Mouse (Mus musculus): Measurements from ENCODE around the gene Fbxo3. TPM values are rescaled to one million over a fixed set of nuclear protein-coding genes. Genes with fewer than 3 reads are reported as not detected.

Fbxo3 gene
- polyA plus RNA-seq (2015; fragmentation: Illumina TruSeq; extraction: RNeasy Lipid Tissue Mini Kit (QIAGEN cat#74804); ENCODE audit: low read depth, low replicate concordance) = 65.7 TPM

DNA sequence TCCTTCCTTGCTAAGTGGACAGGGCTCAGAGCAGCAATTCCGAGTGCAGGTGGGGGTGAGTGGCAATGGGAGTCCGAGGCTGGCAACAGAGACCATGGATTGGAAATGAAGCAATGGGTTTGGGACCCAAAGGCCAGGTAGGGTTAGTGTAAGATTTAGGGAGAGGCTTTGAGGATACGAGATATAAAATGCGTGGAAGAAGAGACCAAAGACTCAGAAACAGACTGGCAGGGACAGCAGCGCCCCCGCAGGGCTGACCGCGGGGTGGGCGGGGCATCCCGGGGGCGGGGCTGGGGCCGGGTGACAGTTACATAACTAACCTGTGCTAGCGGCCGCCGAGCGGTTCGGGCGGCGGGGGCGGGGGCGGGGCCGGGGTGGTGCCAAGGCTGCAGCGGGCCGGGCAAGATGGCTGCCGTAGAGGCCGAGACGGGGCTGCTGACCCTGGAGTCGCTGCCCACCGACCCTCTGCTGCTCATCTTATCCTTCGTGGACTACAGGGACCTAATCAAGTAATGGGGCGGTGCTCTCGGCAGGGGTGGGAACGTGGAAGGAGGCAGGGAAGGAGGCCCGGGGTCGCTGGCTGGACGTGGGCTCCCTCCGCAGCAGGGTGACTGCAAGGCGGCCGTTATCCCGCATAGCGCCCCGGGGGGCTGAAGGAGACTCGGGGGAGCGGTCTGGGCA is at the start of gene Fbxo3:
Gene Fbxo3 (plus strand): TSS at position 264 of the 681 bp plus-strand sequence.

DNA sequence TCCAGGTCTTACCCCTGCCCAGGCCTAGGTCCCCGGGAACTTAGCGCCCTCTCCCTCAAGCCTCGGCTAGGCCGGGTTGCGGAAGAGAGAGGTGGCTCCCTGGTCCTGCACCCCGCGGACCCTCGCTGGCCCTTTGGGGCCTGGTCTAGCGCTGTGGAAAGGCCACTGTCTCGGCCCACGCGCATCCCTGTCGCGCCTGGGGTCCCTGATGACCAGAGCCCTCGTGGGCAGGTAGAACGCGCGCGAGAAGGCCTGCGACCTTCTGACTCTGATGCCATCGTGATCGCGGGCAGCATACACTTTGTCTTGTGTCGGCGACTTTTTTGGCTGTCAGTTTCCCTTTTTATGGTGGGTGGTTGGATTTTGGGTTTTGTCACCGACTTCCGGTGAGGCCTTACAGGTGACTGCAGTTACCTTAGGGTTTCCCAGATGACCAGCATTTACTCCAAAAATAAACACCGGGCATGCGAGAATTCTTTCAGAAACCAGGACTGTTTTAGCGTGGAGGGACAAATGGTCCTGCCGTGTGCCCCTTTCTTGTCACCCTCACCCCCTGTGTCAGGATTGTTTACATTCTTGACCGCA is 710 bp downstream of the Fbxo3 start, which contains the start of gene 4931422A03Rik:
Gene 4931422A03Rik (minus strand): TSS at position 223 of the 585 bp plus-strand sequence.

GRCm38 (mm10) chr2:104065526-104065925 is 38.0 kb downstream of the Fbxo3 start, which contains the start of gene Gm10912:
Gene Gm10912 (plus strand): TSS chr2:104065826.

GRCm38 (mm10) chr2:104068450-104068849 is 40.9 kb downstream of the Fbxo3 start, which contains the start of gene Gm10799:
Gene Gm10799 (minus strand): TSS chr2:104068550.

GRCm38 (mm10) chr2:104069704-104070185 is 42.2 kb downstream of the Fbxo3 start, which contains the start of gene Cd59b:
Gene Cd59b (plus strand): TSS chr2:104069849.

DNA sequence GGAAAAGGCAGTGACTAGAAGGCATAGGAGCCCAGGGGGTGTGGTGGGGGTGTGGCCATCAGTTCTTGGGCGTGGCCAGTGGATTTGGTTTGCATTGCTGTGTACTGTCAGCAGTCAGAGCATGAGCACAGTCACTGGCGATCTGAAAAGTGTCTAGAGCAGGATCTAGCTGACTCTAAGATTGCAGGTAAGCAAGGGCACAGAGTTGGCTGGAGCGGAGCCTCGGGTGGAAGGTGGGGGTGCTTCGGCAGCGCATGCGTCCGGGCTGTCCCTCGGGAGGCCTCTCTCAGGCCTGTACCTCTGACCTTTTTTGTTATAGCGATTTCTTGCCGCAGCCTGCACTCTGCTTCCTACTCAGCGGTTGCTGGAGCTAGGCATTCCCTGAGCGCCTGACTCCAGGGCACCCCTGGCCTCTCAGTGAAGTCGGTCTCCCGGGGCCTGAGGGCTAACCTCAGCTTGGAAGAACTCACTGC is 68.3 kb downstream of the Fbxo3 start, which contains the start of gene Cd59a:
Gene Cd59a (plus strand): TSS at position 61 of the 473 bp plus-strand sequence.

Other genes starting within 250 kb of the Fbxo3 start
- gene Caprin1, start 230.1 kb upstream of the Fbxo3 start, polyA plus RNA-seq (2015; fragmentation: Illumina TruSeq; extraction: RNeasy Lipid Tissue Mini Kit (QIAGEN cat#74804); ENCODE audit: low read depth, low replicate concordance) = 182 TPM
- gene Lmo2, start 69.7 kb upstream of the Fbxo3 start, polyA plus RNA-seq (2015; fragmentation: Illumina TruSeq; extraction: RNeasy Lipid Tissue Mini Kit (QIAGEN cat#74804); ENCODE audit: low read depth, low replicate concordance) = 28.9 TPM
- gene 4931422A03Rik, start 640 bp downstream of the Fbxo3 start, polyA plus RNA-seq (2015; fragmentation: Illumina TruSeq; extraction: RNeasy Lipid Tissue Mini Kit (QIAGEN cat#74804); ENCODE audit: low read depth, low replicate concordance) = not detected
- 0.45 TPM for gene Gm10912, start 38.1 kb downstream of the Fbxo3 start, polyA plus RNA-seq (2015; fragmentation: Illumina TruSeq; extraction: RNeasy Lipid Tissue Mini Kit (QIAGEN cat#74804); ENCODE audit: low read depth, low replicate concordance)
- gene Gm10799, start 40.8 kb downstream of the Fbxo3 start, polyA plus RNA-seq (2015; fragmentation: Illumina TruSeq; extraction: RNeasy Lipid Tissue Mini Kit (QIAGEN cat#74804); ENCODE audit: low read depth, low replicate concordance) = not detected
- gene Cd59b, start 42.1 kb downstream of the Fbxo3 start, polyA plus RNA-seq (2015; fragmentation: Illumina TruSeq; extraction: RNeasy Lipid Tissue Mini Kit (QIAGEN cat#74804); ENCODE audit: low read depth, low replicate concordance) = 4.8 TPM
- 12.8 TPM for gene Cd59a, start 68.1 kb downstream of the Fbxo3 start, polyA plus RNA-seq (2015; fragmentation: Illumina TruSeq; extraction: RNeasy Lipid Tissue Mini Kit (QIAGEN cat#74804); ENCODE audit: low read depth, low replicate concordance)
- not detected for gene A930018P22Rik, start 95.0 kb downstream of the Fbxo3 start, polyA plus RNA-seq (2015; fragmentation: Illumina TruSeq; extraction: RNeasy Lipid Tissue Mini Kit (QIAGEN cat#74804); ENCODE audit: low read depth, low replicate concordance)

Data from brain, adult 10 weeks (tissue).